Mouse (Mus musculus) duodenum, adult 2 months (tissue): Measurements from ENCODE around the gene Gpr119. TPM values are rescaled to one million over a fixed set of nuclear protein-coding genes. Genes with fewer than 3 reads are reported as not detected.

Source experiments
- polyA plus RNA-seq: library from polyadenylated mRNA; depleted of rRNA; stranded (reverse); fragments of >200 nt; gene quantifications from 2 replicates; pipeline ENCODE4 v1.2.3, GENCODE M21; 2012; ENCODE audit warnings: low replicate concordance; rRNA removed

Gene Gpr119
- 0.13 TPM in 1 of 2 replicates, not detected in the other for polyA plus RNA-seq

GRCm38 (mm10) chrX:48674171-48674570 is at the start of gene Gpr119:
Gene Gpr119, minus strand, starts transcription at chrX:48674478.

GRCm38 (mm10) chrX:48694864-48695371 is 20.6 kb upstream of the Gpr119 start, which contains the start of gene Rbmx2:
Gene Rbmx2, plus strand, starts transcription at chrX:48695004.

GRCm38 (mm10) chrX:48623379-48624053 is 50.8 kb downstream of the Gpr119 start, which contains the start of gene Slc25a14:
Gene Slc25a14, plus strand, starts transcription at chrX:48623413.

Other genes with a start within 250 kb of the Gpr119 start
- gene Elf4, start 211.3 kb downstream of the Gpr119 start, polyA plus RNA-seq = 12.9 and 16.4 TPM in 2 replicates
- gene Aifm1, start 160.9 kb downstream of the Gpr119 start, polyA plus RNA-seq = 5.9 and 6.9 TPM in 2 replicates
- 0.23 TPM in 1 of 2 replicates, not detected in the other for gene Rab33a, start 155.2 kb downstream of the Gpr119 start, polyA plus RNA-seq
- gene Zfp280c, start 80.0 kb downstream of the Gpr119 start, polyA plus RNA-seq = 0.19 and 0.34 TPM in 2 replicates
- 0.46 and 0.74 TPM in 2 replicates for gene Slc25a14, start 51.1 kb downstream of the Gpr119 start, polyA plus RNA-seq
- gene Rbmx2, start 20.5 kb upstream of the Gpr119 start, polyA plus RNA-seq = 0.18 and 0.34 TPM in 2 replicates
- not detected in 2 replicates for gene Gm595, start 203.2 kb upstream of the Gpr119 start, polyA plus RNA-seq